Mouse (Mus musculus): Measurements from ENCODE around the gene Hmg20b. TPM values are rescaled to one million over a fixed set of nuclear protein-coding genes. Genes with fewer than 3 reads are reported as not detected.

The Hmg20b gene
- polyA plus RNA-seq, 1 experiment = 106 TPM

- Histone ChIP-seq H3K4me1 (ENCODE audit: control insufficient read depth, insufficient read depth, low read length) (peaks cover 5% of the 10 kb centered on the region; the same call in 1 of the 2 replicates), H3K4me3 (replicated peaks; ENCODE audit: extremely low read depth, low read depth, low read length) (peak overlapping the region; percentile 11)
- WGBS = 29% methylated on average over 20 of the region's 20 CpGs
- TF ChIP-seq CTCF (IDR thresholded peaks at IDR 0.05; ENCODE audit: insufficient read depth, low read length) (no peak), POLR2A (IDR thresholded peaks at IDR 0.05; ENCODE audit: borderline replicate concordance, extremely low read depth, low read depth, low read length) (no peak)
- DNase-seq = peak; percentile 64
Observed at GRCm38 (mm10) chr10:81317273-81317672, 33.0 kb downstream of the Hmg20b start.

DNA sequence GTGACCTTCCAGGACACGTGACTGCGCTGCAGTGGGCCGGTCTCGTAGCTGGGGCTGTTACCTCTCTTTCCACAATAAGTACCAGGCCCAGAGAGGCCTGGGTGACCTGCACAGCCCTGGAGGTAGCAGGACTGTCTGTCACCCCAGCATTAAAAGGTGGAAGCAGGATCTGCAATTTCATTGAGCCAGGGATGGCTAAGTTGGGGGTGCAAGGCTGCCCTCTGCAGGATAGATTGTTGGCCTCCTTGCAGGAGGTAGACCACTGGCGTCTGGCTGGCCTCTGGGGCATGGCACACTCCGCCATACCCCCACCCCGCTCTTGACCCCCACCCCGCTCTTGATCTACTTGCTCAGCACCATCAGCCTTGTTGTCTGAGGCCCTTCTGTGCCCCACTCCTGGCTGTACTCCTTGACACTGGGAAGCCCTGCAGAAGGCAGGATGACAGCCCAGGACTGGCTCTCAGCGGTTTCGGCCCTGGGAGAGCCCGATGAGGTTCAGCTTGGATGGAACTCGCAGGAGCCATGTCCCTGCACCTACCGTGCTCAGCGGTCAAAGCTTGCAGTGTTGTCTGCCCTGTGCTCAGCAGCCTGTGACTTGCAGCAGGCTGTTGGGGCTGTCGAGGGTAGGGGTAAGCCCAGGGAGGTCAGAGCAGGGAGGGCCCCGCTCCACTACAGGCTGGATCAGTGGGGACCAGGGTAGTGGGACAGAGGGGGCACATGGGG is 33.8 kb downstream of the Hmg20b start:
- H3K4me1 ChIP-seq (ENCODE audit: control insufficient read depth, insufficient read depth, low read length) = 0 out of 2 replicates have a peak, but pooled peaks cover 2% of the 10 kb centered on the region
- 62% methylated on average over 16 of the region's 16 CpGs for whole genome bisulfite sequencing
- DNase-seq = no peak
- TF ChIP-seq CTCF (IDR thresholded peaks at IDR 0.05; ENCODE audit: insufficient read depth, low read length) = peak; percentile 61
- no peak for TF ChIP-seq POLR2A (IDR thresholded peaks at IDR 0.05; ENCODE audit: borderline replicate concordance, extremely low read depth, low read depth, low read length)
- H3K4me3 ChIP-seq (replicated peaks; ENCODE audit: extremely low read depth, low read depth, low read length) = no peak overlapping the region

DNA sequence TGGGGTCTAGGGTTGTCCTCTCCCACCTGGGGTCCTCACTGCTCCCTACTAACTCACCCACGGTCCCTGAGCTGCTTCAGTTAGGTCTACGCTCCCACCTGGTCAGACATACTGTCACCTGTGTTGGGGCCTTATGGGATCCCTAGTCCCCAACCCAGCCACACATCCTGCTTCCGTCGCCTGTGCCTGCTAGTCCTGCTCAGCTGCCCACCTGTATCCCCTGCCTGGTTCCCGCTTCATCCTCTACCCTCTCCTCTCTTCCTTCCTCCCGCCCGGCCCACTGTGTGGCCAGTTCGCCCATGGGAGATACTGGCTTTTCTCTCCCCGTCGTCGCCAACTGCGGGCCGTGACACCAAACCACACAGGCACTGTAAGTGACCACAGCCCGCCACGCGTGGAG is 34.7 kb downstream of the Hmg20b start:
- WGBS = 92% methylated on average over 16 of the region's 16 CpGs
- Histone ChIP-seq H3K4me3 (replicated peaks; ENCODE audit: extremely low read depth, low read depth, low read length) (no peak overlapping the region), H3K4me1 (ENCODE audit: control insufficient read depth, insufficient read depth, low read length) (0 out of 2 replicates have a peak, but pooled peaks cover 2% of the 10 kb centered on the region)
- TF ChIP-seq CTCF (IDR thresholded peaks at IDR 0.05; ENCODE audit: insufficient read depth, low read length) (no peak), POLR2A (IDR thresholded peaks at IDR 0.05; ENCODE audit: borderline replicate concordance, extremely low read depth, low read depth, low read length) (no peak)
- DNase-seq = no peak

GRCm38 (mm10) chr10:81314201-81314600 is 36.1 kb downstream of the Hmg20b start:
- Histone ChIP-seq H3K4me3 (replicated peaks; ENCODE audit: extremely low read depth, low read depth, low read length) (no peak overlapping the region), H3K4me1 (ENCODE audit: control insufficient read depth, insufficient read depth, low read length) (0 out of 2 replicates have a peak, but pooled peaks cover 2% of the 10 kb centered on the region)
- 78% methylated on average over 7 of the region's 7 CpGs for WGBS
- TF ChIP-seq CTCF (IDR thresholded peaks at IDR 0.05; ENCODE audit: insufficient read depth, low read length) (no peak), POLR2A (IDR thresholded peaks at IDR 0.05; ENCODE audit: borderline replicate concordance, extremely low read depth, low read depth, low read length) (no peak)
- no peak for DNase-seq

- Histone ChIP-seq H3K4me3 (replicated peaks; ENCODE audit: extremely low read depth, low read depth, low read length) (no peak overlapping the region), H3K4me1 (ENCODE audit: control insufficient read depth, insufficient read depth, low read length) (0 out of 2 replicates have a peak, but pooled peaks cover 2% of the 10 kb centered on the region)
- no peak for DNase-seq
- no peak for TF ChIP-seq CTCF (IDR thresholded peaks at IDR 0.05; ENCODE audit: insufficient read depth, low read length)
- TF ChIP-seq POLR2A (IDR thresholded peaks at IDR 0.05; ENCODE audit: borderline replicate concordance, extremely low read depth, low read depth, low read length) = no peak
- WGBS = 88% methylated on average over 13 of the region's 13 CpGs
Observed at GRCm38 (mm10) chr10:81313581-81313980, 36.7 kb downstream of the Hmg20b start.

DNA sequence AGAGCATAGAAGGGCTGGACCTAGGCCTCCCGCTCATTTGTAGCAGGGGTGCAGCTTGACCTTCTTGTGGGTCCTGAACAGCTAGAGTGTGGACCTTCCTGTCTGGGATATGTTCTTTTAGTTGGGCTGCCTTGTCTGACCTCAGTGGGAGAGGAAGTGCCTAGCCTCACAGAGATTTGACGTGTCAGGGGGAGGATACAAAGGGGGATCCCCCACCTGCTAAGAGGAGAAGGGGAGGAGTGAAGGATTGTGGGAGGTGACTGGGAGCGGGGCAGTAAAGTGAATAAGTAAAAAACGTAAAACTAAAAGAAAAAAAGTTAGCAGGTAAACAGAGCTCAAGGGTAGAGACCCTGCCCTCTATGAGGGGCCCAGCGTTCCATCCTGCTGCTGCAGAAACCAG is 40.7 kb downstream of the Hmg20b start:
- no peak for DNase-seq
- 87% methylated on average over 5 of the region's 5 CpGs for WGBS
- H3K4me1 ChIP-seq (ENCODE audit: control insufficient read depth, insufficient read depth, low read length) = peaks cover 2% of the 10 kb centered on the region
- H3K4me3 ChIP-seq (replicated peaks; ENCODE audit: extremely low read depth, low read depth, low read length) = no peak overlapping the region
- no peak for TF ChIP-seq POLR2A (IDR thresholded peaks at IDR 0.05; ENCODE audit: borderline replicate concordance, extremely low read depth, low read depth, low read length)
- TF ChIP-seq CTCF (IDR thresholded peaks at IDR 0.05; ENCODE audit: insufficient read depth, low read length) = no peak

GRCm38 (mm10) chr10:81306837-81307682 is 43.2 kb downstream of the Hmg20b start:
- Histone ChIP-seq H3K4me1 (ENCODE audit: control insufficient read depth, insufficient read depth, low read length) (peaks cover 22% of the 10 kb centered on the region), H3K4me3 (replicated peaks; ENCODE audit: extremely low read depth, low read depth, low read length) (no peak overlapping the region)
- no peak for TF ChIP-seq POLR2A (IDR thresholded peaks at IDR 0.05; ENCODE audit: borderline replicate concordance, extremely low read depth, low read depth, low read length)
- no peak for TF ChIP-seq CTCF (IDR thresholded peaks at IDR 0.05; ENCODE audit: insufficient read depth, low read length)
- no peak for DNase-seq
- WGBS = 89% methylated on average over 21 of the region's 21 CpGs

- 81% methylated on average over 12 of the region's 12 CpGs for WGBS
- no peak for DNase-seq
- Histone ChIP-seq H3K4me3 (replicated peaks; ENCODE audit: extremely low read depth, low read depth, low read length) (no peak overlapping the region), H3K4me1 (ENCODE audit: control insufficient read depth, insufficient read depth, low read length) (peaks cover 25% of the 10 kb centered on the region)
- TF ChIP-seq POLR2A (IDR thresholded peaks at IDR 0.05; ENCODE audit: borderline replicate concordance, extremely low read depth, low read depth, low read length) (no peak), CTCF (IDR thresholded peaks at IDR 0.05; ENCODE audit: insufficient read depth, low read length) (no peak)
Observed at GRCm38 (mm10) chr10:81306173-81306668, 44.1 kb downstream of the Hmg20b start.

GRCm38 (mm10) chr10:81305663-81306062 is 44.6 kb downstream of the Hmg20b start:
- TF ChIP-seq CTCF (IDR thresholded peaks at IDR 0.05; ENCODE audit: insufficient read depth, low read length) (no peak), POLR2A (IDR thresholded peaks at IDR 0.05; ENCODE audit: borderline replicate concordance, extremely low read depth, low read depth, low read length) (no peak)
- peaks cover 28% of the 10 kb centered on the region for H3K4me1 ChIP-seq (ENCODE audit: control insufficient read depth, insufficient read depth, low read length)
- 91% methylated on average over 14 of the region's 14 CpGs for WGBS
- H3K4me3 ChIP-seq (replicated peaks; ENCODE audit: extremely low read depth, low read depth, low read length) = no peak overlapping the region
- DNase-seq = no peak

Data from lung, adult 2 months (tissue).